In genomic region chr8:118139928-118140327, GRCm38 (mm10) we compare ENCODE assay signal across 14 mouse cellular contexts.
"Had no signal": no experiment of that assay in that cellular context is flagged by ENCODE, and none has a peak within 500 bp of the region (broad histone marks: within the 10 kb centered on the region; RNA-seq: fewer than 3 reads in every experiment).

No protein-coding gene starts in this region.

- H3K4me3 ChIP-seq: kidney, embryonic 15.5 days; liver, embryonic 15.5 days; midbrain, embryonic 10.5 days; neural tube, embryonic 15.5 days had no signal

- H3K4me1 ChIP-seq: kidney, embryonic 15.5 days; liver, embryonic 15.5 days had no signal

- H3K27me3 ChIP-seq: kidney, embryonic 15.5 days; liver, embryonic 15.5 days; neural tube, embryonic 15.5 days had no signal

- ATAC-seq: lung, postnatal 0 days; midbrain, embryonic 16.5 days had no signal

- H3K36me3 ChIP-seq: kidney, embryonic 15.5 days; liver, embryonic 15.5 days; midbrain, embryonic 10.5 days; neural tube, embryonic 15.5 days had no signal

- DNase-seq: kidney, adult 18-20 months; kidney, postnatal 14 days; lung, adult 2 months; lung, postnatal 4 days; right cerebral cortex, adult 18-20 months; right cerebral cortex, postnatal 25 days; thymus, postnatal 36 days had no signal

- H3K27ac ChIP-seq: kidney, embryonic 15.5 days; liver, embryonic 15.5 days; midbrain, embryonic 10.5 days; neural tube, embryonic 15.5 days had no signal

- H3K9ac ChIP-seq: kidney, embryonic 15.5 days; liver, embryonic 15.5 days; neural tube, embryonic 15.5 days had no signal

- H3K4me2 ChIP-seq: kidney, embryonic 15.5 days; liver, embryonic 11.5 days; liver, embryonic 15.5 days; neural tube, embryonic 15.5 days had no signal

- H3K9me3 ChIP-seq: kidney, embryonic 15.5 days; liver, embryonic 15.5 days; midbrain, embryonic 10.5 days; neural tube, embryonic 15.5 days had no signal
